Mouse (Mus musculus) lung, postnatal 10 days (tissue): ENCODE measurements around the gene Stard8.
A peak's percentile ranks its signal among the peaks of the same experiment; 100 is the strongest.
"Not testable (repeated sequence)": the region's sequence is repeated elsewhere in the genome, so short reads cannot be mapped to it uniquely, and the experiment has no call there.

Experiments
- DNase-seq: peaks from one replicate; pipeline ENCODE4 v3.0.0; 2021

Gene Stard8

GRCm38 (mm10) chrX:99003046-99003445 is at the start of gene Stard8:
Gene Stard8 (plus strand): TSS chrX:99003248.
- peak; percentile 53 for DNase-seq

- DNase-seq: peak; percentile 15
Measured at GRCm38 (mm10) chrX:98953941-98954340, 49.1 kb upstream of the Stard8 start.

DNA sequence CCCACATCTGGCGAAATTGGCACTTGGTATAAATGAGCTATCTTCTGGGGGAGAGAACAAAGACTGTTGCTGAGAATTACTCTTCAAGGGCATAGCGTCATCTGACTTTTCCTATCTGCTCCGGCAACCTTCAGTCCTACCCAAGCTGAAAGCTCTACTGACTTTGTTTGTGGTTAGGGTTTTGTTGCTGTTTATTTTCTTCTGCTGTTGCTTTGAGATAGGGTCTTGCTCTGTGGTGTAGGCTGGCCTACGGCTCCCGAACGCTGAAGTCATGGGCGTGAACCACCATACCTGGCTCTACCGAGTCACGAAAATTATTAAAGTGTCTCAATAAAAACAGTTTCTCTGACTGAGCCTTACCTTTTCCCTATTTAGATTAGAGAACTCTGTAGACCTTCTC is 44.8 kb upstream of the Stard8 start:
- DNase-seq: no peak

DNA sequence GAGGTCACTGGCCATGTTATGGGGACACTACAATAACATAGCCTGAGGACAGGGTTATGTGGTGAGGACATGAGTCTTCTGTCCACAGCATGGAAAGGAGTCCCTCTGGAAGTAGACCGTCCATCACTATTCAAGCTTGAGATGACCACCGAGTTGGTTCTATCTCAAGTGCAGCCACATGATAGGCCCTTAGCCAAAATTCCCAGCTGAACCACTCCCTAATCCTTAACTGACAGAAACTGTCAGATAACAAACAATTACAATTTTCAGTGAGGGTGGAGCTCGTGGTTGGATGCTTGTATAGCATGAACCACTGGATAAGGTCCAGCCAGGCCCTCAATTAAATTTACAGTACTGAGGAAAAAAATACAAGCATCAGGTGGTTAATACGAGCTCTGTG is 44.0 kb upstream of the Stard8 start:
- no peak for DNase-seq

DNA sequence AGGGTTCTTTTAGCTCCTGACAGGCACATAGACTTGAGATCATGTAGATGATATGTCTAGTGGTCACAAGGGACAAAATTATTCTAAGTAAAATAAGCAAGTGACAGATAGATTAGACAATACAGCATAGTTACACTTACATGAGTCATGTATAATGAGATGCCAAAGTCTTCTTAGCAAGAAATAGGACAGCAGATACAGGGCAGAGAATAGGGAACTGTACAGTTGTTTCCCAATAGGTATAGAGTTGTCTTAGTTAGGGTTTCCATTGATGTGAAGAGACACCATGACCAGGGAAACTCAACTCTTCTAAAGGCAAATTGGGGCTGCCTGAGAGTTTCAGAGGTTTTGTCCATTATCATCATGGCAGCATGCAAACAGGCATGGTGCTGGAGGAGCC is 39.3 kb upstream of the Stard8 start:
- no peak for DNase-seq

GRCm38 (mm10) chrX:98964513-98964912 is 38.5 kb upstream of the Stard8 start:
- DNase-seq: peak; percentile 1

- not testable (repeated sequence) for DNase-seq
Measured at GRCm38 (mm10) chrX:98986611-98987010, 16.4 kb upstream of the Stard8 start.

DNA sequence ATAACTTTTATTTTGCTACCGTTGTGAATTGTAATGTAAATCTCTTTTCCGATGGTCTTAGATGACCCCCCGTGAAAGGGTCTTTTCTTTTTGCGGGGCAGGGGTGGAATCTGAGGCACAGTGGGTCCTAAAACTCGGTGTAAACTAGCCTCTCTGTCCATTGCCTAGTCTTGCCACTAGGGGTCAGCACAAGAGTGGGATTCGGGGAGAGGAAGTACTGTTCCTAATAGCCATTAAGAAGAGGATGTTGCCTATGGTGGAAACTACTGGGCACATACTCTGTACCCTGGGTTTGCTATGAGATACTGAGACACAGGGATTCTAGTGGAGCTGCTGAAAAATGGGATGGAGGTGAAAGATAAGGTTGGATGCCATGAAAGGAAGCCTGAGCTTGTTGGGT is 13.5 kb upstream of the Stard8 start:
- peak; percentile 80 for DNase-seq

- peak; percentile 46 for DNase-seq
Measured at GRCm38 (mm10) chrX:99002065-99002464, 983 bp upstream of the Stard8 start.

DNA sequence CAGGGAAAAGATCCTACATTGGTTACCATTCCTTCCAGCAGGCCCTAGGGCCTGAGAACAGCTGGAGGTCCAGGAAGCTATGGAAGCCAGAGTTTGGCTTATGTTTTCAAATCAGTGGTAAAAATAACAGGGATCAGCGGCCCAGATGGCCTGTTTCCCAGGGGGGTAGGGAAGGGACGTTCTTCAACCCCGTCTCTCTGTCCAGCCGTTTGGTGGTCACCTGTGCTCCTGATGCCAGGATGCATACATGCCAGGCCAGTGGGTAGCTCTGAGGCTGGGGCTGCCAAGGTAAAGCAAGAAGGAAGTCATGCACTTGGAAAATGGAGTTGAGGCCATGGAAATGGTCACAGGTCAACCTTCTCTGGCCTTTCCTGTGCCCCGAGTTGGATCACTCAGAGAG is 7.5 kb downstream of the Stard8 start:
- no peak for DNase-seq

DNA sequence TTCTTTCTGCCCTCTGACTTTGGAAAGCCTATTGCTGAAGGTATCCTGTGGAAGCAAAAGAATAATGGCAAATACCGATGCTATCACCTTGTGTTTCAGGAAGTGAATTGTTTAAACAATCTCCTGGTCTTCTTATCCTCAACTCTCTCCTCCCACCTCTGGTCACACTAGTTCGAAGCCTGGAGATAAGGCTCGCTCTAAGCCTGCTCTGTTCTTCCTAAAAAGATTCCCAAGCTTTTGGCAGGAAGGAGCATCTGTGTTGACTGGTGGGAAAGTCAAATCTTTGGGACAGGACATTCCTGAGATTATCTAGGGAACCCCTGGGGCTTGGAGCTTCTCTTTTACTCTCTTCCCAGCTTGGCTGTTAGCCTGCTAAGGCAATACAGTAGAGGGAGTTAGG is 8.2 kb downstream of the Stard8 start:
- no peak for DNase-seq

DNA sequence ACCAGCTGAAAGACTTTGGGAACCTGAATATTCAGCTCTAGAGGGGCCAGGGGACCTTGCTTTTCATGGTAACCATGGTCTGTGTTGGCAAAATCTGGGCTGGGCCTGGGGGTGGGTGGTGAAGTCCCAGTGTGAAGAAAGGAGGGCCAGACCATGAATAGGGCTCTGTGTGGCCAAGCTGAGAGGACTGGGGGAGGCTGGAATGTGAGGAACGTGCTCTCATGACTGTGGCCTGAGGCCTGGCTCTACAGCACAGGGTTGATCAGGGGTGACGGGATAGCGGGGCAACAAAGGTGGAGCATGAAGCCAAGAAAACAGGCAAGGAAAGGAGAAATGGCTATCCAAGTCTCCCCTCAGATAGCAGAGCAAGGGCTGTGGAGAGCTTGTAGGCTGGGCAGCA is 9.4 kb downstream of the Stard8 start:
- DNase-seq: no peak

GRCm38 (mm10) chrX:99015705-99016104 is 12.7 kb downstream of the Stard8 start:
- no peak for DNase-seq

DNA sequence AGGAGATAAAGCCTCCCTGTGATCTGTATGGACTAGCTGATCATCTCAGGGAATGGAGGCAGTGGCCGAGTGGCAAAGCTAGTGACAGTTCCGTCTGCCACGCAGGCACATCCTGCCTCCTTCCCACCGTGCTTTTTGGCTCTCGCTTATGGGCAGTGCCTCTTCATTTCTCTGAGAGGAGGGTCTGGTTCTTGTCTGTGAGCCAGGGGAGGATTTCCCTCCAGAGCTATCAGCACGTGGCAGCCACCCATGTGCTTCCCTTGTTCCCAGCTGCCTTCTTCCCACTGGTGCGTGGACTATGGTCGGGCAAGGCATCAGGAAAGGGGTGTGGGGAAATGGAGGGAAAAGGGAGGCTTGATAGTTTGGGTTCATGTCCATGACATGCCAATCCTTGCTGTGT is 13.9 kb downstream of the Stard8 start:
- DNase-seq: peak; percentile 19

- DNase-seq: no peak
Measured at GRCm38 (mm10) chrX:99017874-99018273, 14.8 kb downstream of the Stard8 start.

DNA sequence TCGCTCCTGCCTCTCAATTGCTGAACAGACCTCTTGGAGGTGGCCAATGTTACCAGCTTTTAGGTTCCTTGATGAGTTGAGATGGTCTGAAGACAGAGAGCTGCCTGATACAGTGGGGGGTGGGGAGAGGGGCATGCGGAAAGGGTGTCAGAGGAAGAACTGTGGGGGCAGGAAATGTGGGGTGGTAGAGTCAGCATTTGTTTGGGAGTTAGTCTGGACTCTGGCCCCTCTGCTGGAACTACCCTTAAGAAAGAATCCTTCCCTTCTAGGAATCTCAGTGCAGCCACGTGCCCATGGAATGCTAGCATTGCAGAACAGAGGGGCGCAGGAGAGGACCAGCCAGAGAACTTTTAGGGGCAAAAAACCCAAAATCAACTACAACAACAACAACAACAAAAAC is 16.3 kb downstream of the Stard8 start:
- no peak for DNase-seq

- DNase-seq: no peak
Measured at GRCm38 (mm10) chrX:99020215-99020614, 17.2 kb downstream of the Stard8 start.

- DNase-seq: no peak
Measured at GRCm38 (mm10) chrX:99021593-99021992, 18.5 kb downstream of the Stard8 start.

DNA sequence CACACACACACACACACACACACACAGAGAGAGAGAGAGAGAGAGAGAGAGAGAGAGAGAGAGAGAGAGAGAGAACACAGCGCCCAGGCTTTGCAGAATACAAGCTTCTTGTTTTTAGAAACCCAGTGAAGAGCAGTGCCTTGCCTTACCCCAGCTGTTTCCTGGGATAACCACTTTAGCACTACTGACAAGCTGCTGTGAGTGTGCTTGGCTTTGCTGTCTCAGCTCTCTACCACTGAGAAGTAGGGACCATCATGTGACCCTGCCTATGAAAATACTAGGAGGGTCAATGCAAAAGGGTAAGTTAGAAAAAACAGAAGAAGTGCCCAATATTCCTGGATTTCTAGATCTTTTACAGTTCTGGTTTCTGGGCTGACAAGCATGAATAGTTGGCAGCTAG is 20.9 kb downstream of the Stard8 start:
- DNase-seq: no peak

GRCm38 (mm10) chrX:99035407-99035806 is 32.4 kb downstream of the Stard8 start:
- no peak for DNase-seq

GRCm38 (mm10) chrX:99042451-99042951 is 39.5 kb downstream of the Stard8 start:
- peak; percentile 91 for DNase-seq

DNA sequence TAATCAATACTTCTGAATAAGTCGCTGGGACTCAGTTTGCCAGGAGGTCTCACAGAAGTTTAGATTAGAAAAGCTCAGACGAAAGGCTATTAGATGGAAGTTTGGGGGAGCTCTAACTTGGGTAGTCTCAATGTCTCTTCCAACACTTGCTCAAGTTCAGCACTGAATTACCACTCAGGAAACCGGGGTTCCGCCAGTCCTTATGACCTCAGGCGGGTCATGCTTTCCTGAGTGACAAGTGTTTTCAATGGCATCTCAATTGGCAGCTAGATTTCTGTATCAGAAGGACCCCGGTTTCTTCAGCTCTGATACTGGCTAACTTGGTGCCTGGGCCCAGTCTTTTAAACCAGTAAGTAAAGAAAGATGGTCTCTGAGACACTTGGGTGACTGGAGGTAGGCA is 40.2 kb downstream of the Stard8 start:
- DNase-seq: no peak

- DNase-seq: no peak
Measured at GRCm38 (mm10) chrX:99043739-99044138, 40.7 kb downstream of the Stard8 start.

- DNase-seq: no peak
Measured at GRCm38 (mm10) chrX:99045315-99045714, 42.3 kb downstream of the Stard8 start.

DNA sequence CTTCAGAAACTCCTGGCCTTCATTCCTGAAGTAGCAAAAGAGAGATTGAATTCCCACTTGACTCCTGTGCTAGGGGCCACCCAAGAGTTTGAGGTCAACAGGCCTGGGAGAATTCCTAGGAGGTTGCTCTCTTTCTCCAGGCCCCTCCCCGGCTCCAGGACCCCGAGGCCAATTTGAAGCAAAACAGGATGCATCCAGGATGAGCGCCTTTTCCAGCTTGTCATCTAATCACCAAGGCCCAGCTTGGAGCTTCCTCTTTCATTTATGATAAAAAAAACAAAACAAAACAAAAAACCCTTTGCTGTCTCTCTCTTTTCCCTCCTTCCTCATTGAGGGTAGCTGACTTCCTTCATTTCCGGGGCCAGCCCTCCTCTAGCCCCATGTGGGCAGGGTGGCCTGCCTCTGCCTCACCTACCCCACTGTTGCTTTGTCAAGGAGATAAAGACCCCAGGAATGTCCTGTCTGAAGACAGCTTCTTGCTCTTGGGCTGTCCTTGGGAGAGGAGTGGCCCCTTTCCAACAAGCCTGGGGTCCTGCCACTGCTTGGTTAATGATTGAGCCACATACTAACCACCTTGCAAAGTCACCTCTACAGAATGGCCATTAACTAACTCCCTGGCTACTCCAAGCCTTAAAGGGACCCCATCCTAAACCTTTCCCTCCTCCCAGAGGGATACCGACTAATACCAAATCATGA is 43.5 kb downstream of the Stard8 start:
- DNase-seq: peak; percentile 56
